Mouse (Mus musculus): Measurements from ENCODE around the gene Man2c1.

The Man2c1 gene

DNA sequence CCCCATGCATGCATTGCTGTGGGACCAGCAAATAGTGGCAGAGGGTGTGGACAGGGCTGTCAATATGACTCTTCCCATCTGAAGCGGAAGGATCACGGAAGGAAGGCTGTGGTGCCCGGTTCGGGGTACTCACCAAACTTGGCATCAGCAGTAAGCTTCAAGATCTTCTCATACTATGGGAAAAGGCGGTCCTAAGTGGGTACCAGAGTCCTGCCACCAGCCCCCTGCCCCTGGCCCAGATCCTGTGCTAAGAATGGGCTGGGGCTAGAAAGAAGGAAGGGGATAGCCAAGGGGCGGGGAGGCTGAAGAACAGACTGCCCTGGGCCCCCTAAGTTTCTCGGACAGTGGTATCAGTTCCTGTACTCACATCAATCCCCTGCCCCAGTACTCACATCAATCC lies 25.9 kb downstream of the Man2c1 start:
- intact Hi-C loops (cut with DNase I): no loop called here

DNA sequence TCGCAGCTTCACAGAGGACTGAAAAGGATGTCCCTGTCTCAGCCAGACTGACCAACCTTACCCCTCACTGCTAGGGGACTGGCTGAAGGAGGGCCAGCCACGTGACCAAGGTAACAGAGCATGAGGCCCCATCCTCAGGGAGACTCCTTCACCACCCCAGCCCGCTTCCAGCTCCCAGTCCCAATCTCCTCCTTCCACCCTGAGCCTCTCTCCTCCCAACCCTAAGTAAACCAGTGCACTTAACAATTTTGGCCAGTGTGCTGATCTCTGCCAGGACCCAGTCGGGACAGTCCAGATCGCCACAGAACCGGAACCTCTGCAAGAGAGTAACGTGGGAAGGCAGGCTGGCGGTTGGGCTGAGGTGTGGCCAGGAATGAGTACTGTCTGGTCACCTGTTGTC lies 26.3 kb downstream of the Man2c1 start:
- intact Hi-C loops (cut with DNase I): no loop called here

DNA sequence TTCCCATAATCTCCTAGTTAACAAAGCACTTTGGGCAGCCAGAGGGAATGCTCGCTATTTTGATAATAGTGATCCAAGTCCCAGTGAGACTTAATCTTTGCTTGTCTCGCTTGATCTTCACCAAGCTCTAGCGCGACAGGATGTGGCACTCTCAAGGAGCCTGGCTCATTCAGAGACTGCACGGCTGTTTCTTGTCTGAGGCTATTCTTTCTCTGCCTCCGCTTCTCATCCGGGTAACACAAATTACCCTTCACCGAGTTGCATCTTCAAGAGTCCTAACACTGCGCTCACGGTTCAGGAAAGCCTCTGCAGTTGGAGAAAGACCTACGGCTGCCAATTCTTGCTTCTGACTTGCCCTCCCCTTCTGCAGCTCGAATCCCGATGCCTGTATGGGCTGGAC lies 27.0 kb downstream of the Man2c1 start:
- intact Hi-C loops (cut with DNase I): no loop called here

- intact Hi-C loops (cut with DNase I): no loop called here
Measured at GRCm38 (mm10) chr9:57158013-57158470, 27.6 kb downstream of the Man2c1 start, which contains the start of gene Commd4. TSS of gene Commd4 (minus strand) at chr9:57158331.

GRCm38 (mm10) chr9:57158506-57158905 lies 28.0 kb downstream of the Man2c1 start:
- intact Hi-C loops (cut with DNase I): no loop called here

- intact Hi-C loops (cut with DNase I): loop anchor here (5.0 kb wide), 1 partner anchor 55 kb away; no protein-coding TSS in a partner anchor
Measured at GRCm38 (mm10) chr9:57162496-57162895, 32.0 kb downstream of the Man2c1 start.

GRCm38 (mm10) chr9:57163137-57163536 lies 32.6 kb downstream of the Man2c1 start:
- intact Hi-C loops (cut with DNase I): loop anchor here (5.0 kb wide), 1 partner anchor 54 kb away; no protein-coding TSS in a partner anchor

DNA sequence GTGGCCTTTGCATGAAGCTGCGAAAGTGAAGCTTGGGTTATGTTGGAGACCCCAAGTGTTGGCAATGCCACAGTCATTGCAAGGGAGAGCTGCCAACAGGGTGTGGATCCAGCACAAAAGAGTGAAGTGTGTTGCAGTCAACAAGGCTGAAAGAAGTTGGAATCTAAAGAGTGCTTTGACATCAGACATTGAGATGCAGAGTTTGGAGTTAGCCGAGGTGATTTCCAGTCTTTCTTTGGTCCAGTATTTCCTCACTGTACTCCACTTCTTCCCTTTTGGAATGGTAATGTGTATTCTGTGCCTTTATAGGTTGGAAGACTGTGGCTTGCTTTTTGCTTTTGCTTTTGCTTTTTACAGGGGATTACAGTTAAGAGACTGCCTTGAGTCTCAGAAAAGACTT lies 35.7 kb downstream of the Man2c1 start:
- intact Hi-C loops (cut with DNase I): no loop called here

GRCm38 (mm10) chr9:57168411-57168810 lies 37.9 kb downstream of the Man2c1 start:
- intact Hi-C loops (cut with DNase I): no loop called here
